Mouse (Mus musculus): ENCODE measurements around the gene Pafah2. TPM values are rescaled to one million over a fixed set of nuclear protein-coding genes. Genes with fewer than 3 reads are reported as not detected.

Gene Pafah2
- polyA plus RNA-seq, 1 experiment from 2014 or later, result 32.5 TPM

- ATAC-seq (replicated peaks; ENCODE audit: low FRiP score, low TSS enrichment, low read depth) (no peak), DNase-seq (ENCODE audit: low spot score) (no peak)
- Histone ChIP-seq H3K27ac (ENCODE audit: low read depth) (no peak overlapping the region), H3K9ac (ENCODE audit: low read length) (no peak overlapping the region), H3K9me3 (ENCODE audit: control insufficient read depth, low read length) (no peaks in the 10 kb centered on the region), H3K4me1 (replicated peaks; ENCODE audit: control insufficient read depth, insufficient read depth, low read length) (peaks cover 8% of the 10 kb centered on the region; the same call in 1 of the 2 replicates), H3K4me3 (ENCODE audit: low read depth, low read length) (no peak overlapping the region), H3K27me3 (replicated peaks; ENCODE audit: control insufficient read depth, insufficient read depth, low read length) (peaks cover 18% of the 10 kb centered on the region), H3K36me3 (ENCODE audit: control insufficient read depth, insufficient read depth, low read length) (no peaks in the 10 kb centered on the region), H3K4me2 (ENCODE audit: low read length) (no peak overlapping the region)
- 55% methylated on average over 9 of the region's 9 CpGs for WGBS
Measured at GRCm38 (mm10) chr4:134451484-134451883, 55.4 kb downstream of the Pafah2 start.

GRCm38 (mm10) chr4:134453619-134454400, 57.7 kb downstream of the Pafah2 start:
- DNase-seq (ENCODE audit: low spot score) (no peak), ATAC-seq (replicated peaks; ENCODE audit: low FRiP score, low TSS enrichment, low read depth) (no peak; the same call in 1 of the 2 replicates)
- Histone ChIP-seq H3K27ac (ENCODE audit: low read depth) (no peak overlapping the region), H3K9ac (ENCODE audit: low read length) (no peak overlapping the region), H3K4me2 (ENCODE audit: low read length) (no peak overlapping the region), H3K27me3 (replicated peaks; ENCODE audit: control insufficient read depth, insufficient read depth, low read length) (peaks cover 18% of the 10 kb centered on the region), H3K9me3 (ENCODE audit: control insufficient read depth, low read length) (no peaks in the 10 kb centered on the region), H3K4me3 (ENCODE audit: low read depth, low read length) (no peak overlapping the region), H3K36me3 (ENCODE audit: control insufficient read depth, insufficient read depth, low read length) (no peaks in the 10 kb centered on the region), H3K4me1 (replicated peaks; ENCODE audit: control insufficient read depth, insufficient read depth, low read length) (peaks cover 8% of the 10 kb centered on the region; the same call in 1 of the 2 replicates)
- 29% methylated on average over 34 of the region's 34 CpGs for WGBS

GRCm38 (mm10) chr4:134455310-134455709, 59.2 kb downstream of the Pafah2 start:
- Histone ChIP-seq H3K4me1 (replicated peaks; ENCODE audit: control insufficient read depth, insufficient read depth, low read length) (peaks cover 5% of the 10 kb centered on the region; the same call in 1 of the 2 replicates), H3K9me3 (ENCODE audit: control insufficient read depth, low read length) (no peaks in the 10 kb centered on the region), H3K36me3 (ENCODE audit: control insufficient read depth, insufficient read depth, low read length) (no peaks in the 10 kb centered on the region), H3K9ac (ENCODE audit: low read length) (no peak overlapping the region), H3K27ac (ENCODE audit: low read depth) (no peak overlapping the region), H3K4me2 (ENCODE audit: low read length) (no peak overlapping the region), H3K27me3 (replicated peaks; ENCODE audit: control insufficient read depth, insufficient read depth, low read length) (peaks cover 18% of the 10 kb centered on the region), H3K4me3 (ENCODE audit: low read depth, low read length) (no peak overlapping the region)
- no peak for DNase-seq (ENCODE audit: low spot score)
- WGBS, result 43% methylated on average over 6 of the region's 6 CpGs
- no peak for ATAC-seq (replicated peaks; ENCODE audit: low FRiP score, low TSS enrichment, low read depth)

- no peak overlapping the region for H3K4me3 ChIP-seq (ENCODE audit: low read depth, low read length)
- no peaks in the 10 kb centered on the region for H3K36me3 ChIP-seq (ENCODE audit: control insufficient read depth, insufficient read depth, low read length)
- no peaks in the 10 kb centered on the region for H3K4me1 ChIP-seq (replicated peaks; ENCODE audit: control insufficient read depth, insufficient read depth, low read length)
- no peak overlapping the region for H3K9ac ChIP-seq (ENCODE audit: low read length)
- no peak overlapping the region for H3K4me2 ChIP-seq (ENCODE audit: low read length)
- ATAC-seq (replicated peaks; ENCODE audit: low FRiP score, low TSS enrichment, low read depth) (no peak), DNase-seq (ENCODE audit: low spot score) (no peak)
- peaks cover 18% of the 10 kb centered on the region for H3K27me3 ChIP-seq (replicated peaks; ENCODE audit: control insufficient read depth, insufficient read depth, low read length)
- WGBS, result 49% methylated on average over 7 of the region's 7 CpGs
- H3K9me3 ChIP-seq (ENCODE audit: control insufficient read depth, low read length), result no peaks in the 10 kb centered on the region
- no peak overlapping the region for H3K27ac ChIP-seq (ENCODE audit: low read depth)
Measured at GRCm38 (mm10) chr4:134457130-134457825, 61.2 kb downstream of the Pafah2 start.

- H3K4me3 ChIP-seq (ENCODE audit: low read depth, low read length), result no peak overlapping the region
- ATAC-seq (replicated peaks; ENCODE audit: low FRiP score, low TSS enrichment, low read depth), result no peak
- 80% methylated on average over 5 of the region's 5 CpGs for WGBS
- no peak overlapping the region for H3K27ac ChIP-seq (ENCODE audit: low read depth)
- no peaks in the 10 kb centered on the region for H3K9me3 ChIP-seq (ENCODE audit: control insufficient read depth, low read length)
- no peaks in the 10 kb centered on the region for H3K36me3 ChIP-seq (ENCODE audit: control insufficient read depth, insufficient read depth, low read length)
- no peaks in the 10 kb centered on the region for H3K4me1 ChIP-seq (replicated peaks; ENCODE audit: control insufficient read depth, insufficient read depth, low read length)
- no peak overlapping the region for H3K9ac ChIP-seq (ENCODE audit: low read length)
- DNase-seq (ENCODE audit: low spot score), result no peak
- no peak overlapping the region for H3K4me2 ChIP-seq (ENCODE audit: low read length)
- H3K27me3 ChIP-seq (replicated peaks; ENCODE audit: control insufficient read depth, insufficient read depth, low read length), result peaks cover 4% of the 10 kb centered on the region
Measured at GRCm38 (mm10) chr4:134458856-134459255, 62.7 kb downstream of the Pafah2 start.

- no peak for ATAC-seq (replicated peaks; ENCODE audit: low FRiP score, low TSS enrichment, low read depth)
- Histone ChIP-seq H3K36me3 (ENCODE audit: control insufficient read depth, insufficient read depth, low read length) (no peaks in the 10 kb centered on the region), H3K4me1 (replicated peaks; ENCODE audit: control insufficient read depth, insufficient read depth, low read length) (no peaks in the 10 kb centered on the region), H3K9ac (ENCODE audit: low read length) (no peak overlapping the region), H3K27ac (ENCODE audit: low read depth) (no peak overlapping the region), H3K9me3 (ENCODE audit: control insufficient read depth, low read length) (no peaks in the 10 kb centered on the region), H3K4me2 (ENCODE audit: low read length) (no peak overlapping the region), H3K4me3 (ENCODE audit: low read depth, low read length) (no peak overlapping the region), H3K27me3 (replicated peaks; ENCODE audit: control insufficient read depth, insufficient read depth, low read length) (no peaks in the 10 kb centered on the region)
- 81% methylated on average over 10 of the region's 10 CpGs for WGBS
- DNase-seq (ENCODE audit: low spot score), result no peak
Measured at GRCm38 (mm10) chr4:134460277-134460676, 64.2 kb downstream of the Pafah2 start.

GRCm38 (mm10) chr4:134461252-134461651, 65.1 kb downstream of the Pafah2 start:
- Histone ChIP-seq H3K9ac (ENCODE audit: low read length) (no peak overlapping the region), H3K27ac (ENCODE audit: low read depth) (no peak overlapping the region), H3K4me2 (ENCODE audit: low read length) (no peak overlapping the region), H3K4me3 (ENCODE audit: low read depth, low read length) (no peak overlapping the region), H3K4me1 (replicated peaks; ENCODE audit: control insufficient read depth, insufficient read depth, low read length) (no peaks in the 10 kb centered on the region), H3K9me3 (ENCODE audit: control insufficient read depth, low read length) (no peaks in the 10 kb centered on the region), H3K36me3 (ENCODE audit: control insufficient read depth, insufficient read depth, low read length) (no peaks in the 10 kb centered on the region), H3K27me3 (replicated peaks; ENCODE audit: control insufficient read depth, insufficient read depth, low read length) (no peaks in the 10 kb centered on the region)
- no peak for ATAC-seq (replicated peaks; ENCODE audit: low FRiP score, low TSS enrichment, low read depth)
- no peak for DNase-seq (ENCODE audit: low spot score)
- 80% methylated on average over 5 of the region's 5 CpGs for WGBS

- no peak for ATAC-seq (replicated peaks; ENCODE audit: low FRiP score, low TSS enrichment, low read depth)
Measured at GRCm38 (mm10) chr4:134465789-134466188, 69.7 kb downstream of the Pafah2 start.

More at GRCm38 (mm10) chr4:134465789-134466188, 69.7 kb downstream of the Pafah2 start:
- peaks cover 7% of the 10 kb centered on the region for H3K4me1 ChIP-seq (replicated peaks; ENCODE audit: control insufficient read depth, insufficient read depth, low read length)
- no peak overlapping the region for H3K4me2 ChIP-seq (ENCODE audit: low read length)
- DNase-seq (ENCODE audit: low spot score), result no peak
- no peak overlapping the region for H3K9ac ChIP-seq (ENCODE audit: low read length)
- WGBS, result 48% methylated on average over 12 of the region's 12 CpGs
- no peak overlapping the region for H3K27ac ChIP-seq (ENCODE audit: low read depth)
- no peaks in the 10 kb centered on the region for H3K27me3 ChIP-seq (replicated peaks; ENCODE audit: control insufficient read depth, insufficient read depth, low read length)
- H3K4me3 ChIP-seq (ENCODE audit: low read depth, low read length), result no peak overlapping the region
- no peaks in the 10 kb centered on the region for H3K9me3 ChIP-seq (ENCODE audit: control insufficient read depth, low read length)
- H3K36me3 ChIP-seq (ENCODE audit: control insufficient read depth, insufficient read depth, low read length), result peaks cover 4% of the 10 kb centered on the region
